Mouse (Mus musculus): ENCODE measurements at regions not wholly inside any gene's neighbourhood (a gene's known extent, or its start where the extent isn't known, plus 50 kb on each side); places are given as distances from the start of the nearest gene placed in this dataset.

DNA sequence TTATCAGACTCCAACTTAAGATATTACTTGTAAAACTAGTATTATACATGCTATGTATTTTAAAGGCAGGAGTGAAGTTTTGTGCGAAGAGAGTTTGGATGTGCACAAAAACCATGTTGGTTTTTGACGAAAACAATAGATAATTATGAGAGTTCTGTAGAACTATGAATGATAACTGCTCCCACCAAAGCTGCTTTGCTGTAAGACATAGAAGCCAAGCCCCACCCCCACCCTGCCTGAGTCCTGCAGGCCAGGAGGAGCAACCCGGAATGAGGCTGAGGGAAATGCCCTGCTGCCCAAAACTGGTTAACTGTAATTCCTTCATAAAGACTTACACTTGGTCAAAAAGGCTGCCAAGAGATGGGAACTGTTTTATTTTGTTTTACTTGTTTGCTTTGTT, 175.8 kb downstream of the Efnb2 start:
- no peak for DNase-seq (ENCODE audit: low read depth, low spot score)

DNA sequence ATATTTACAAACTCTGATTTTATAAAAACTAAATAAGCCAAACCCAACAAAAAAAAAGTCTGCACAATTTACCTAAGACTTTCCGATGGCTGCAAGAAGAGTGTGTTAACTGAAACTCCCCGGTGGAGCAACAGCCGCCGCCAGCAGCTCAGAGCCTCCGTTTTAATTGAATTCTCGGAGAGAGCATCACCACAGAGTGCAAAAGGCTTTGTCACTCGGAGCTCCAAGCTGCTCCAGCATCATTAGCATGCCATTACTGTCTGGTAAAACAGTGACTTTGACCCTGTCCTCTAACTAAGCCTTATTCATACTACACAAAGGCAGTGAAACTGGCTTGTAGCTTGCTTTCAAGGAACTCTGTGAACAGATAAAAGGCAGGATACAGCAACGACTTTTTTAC, 176.5 kb downstream of the Efnb2 start:
- DNase-seq (ENCODE audit: low read depth, low spot score) = peak; percentile 84

DNA sequence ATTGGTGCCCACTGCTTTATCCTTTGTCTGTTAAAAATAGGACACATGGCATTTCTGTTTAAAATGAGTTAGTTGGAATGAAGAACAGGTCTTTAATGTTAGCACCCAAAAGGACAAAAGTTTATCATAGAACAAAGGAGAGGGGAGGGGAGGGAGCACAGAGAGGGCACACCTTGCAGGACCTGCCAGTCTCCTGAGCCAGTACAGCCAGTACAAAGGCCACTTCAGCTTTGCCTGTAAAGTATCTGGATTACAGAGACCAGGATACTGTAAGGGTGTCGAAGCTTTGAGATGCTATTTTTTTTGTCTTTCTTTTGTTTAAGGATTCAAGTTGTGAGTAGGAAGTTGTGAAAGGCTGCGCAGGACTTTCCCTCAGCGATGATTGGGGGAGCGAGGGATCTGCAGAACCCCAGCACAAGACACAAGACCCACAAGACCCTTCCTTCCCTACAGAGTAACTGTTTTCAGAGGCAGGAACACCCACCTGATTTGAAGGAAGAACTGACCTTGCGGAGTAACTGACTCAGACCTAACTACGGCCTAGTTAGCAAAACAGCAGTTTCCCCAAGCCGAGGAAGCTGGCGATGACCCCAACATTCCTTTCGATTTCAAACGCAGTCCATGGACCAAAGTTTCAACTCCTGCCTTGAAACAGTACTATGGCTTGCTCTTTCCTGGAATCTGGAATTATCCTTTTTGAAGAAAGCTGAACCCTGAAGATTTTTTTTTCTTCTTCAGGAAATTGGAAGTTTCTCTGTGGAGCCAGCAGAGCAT, 178.1 kb downstream of the Efnb2 start:
- no peak for DNase-seq (ENCODE audit: low read depth, low spot score)

DNA sequence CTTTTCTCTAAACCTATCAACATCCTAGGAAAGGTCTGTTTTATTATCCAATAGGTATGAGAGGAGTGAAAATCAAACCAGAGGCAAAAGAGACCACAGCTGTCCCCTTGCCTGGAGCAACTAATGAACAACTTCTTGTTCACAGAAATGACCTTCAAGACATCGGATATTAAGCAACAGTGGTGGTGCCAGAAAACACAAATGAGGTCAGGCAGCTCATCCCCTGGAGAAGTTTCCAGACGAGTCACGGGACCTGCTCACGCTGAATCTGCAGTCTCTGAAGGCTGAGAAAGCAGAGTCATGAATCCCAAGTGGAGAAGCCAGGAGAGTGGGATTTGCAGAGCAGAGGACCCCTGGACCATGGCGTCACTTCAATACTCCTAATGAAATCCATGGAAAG, 183.6 kb downstream of the Efnb2 start:
- DNase-seq (ENCODE audit: low read depth, low spot score) = no peak

DNA sequence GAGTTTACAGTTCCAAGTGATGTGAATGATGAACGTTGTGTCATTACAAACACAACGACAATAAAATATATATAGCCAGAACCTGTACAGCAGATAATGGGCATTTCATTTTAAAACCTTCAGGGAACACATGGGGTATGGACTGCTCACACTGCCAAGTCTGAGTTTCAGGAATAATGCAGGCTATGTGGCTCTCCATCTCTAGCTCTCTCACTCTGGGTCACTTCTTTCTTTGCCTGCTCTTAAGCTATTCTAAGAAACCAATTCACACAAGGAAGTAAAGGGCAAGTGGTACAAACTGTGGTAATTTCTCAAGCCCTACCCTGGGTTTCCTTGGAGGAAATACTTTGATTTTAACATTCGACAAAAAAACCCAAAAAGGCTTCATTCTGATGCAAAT, 192.5 kb downstream of the Efnb2 start:
- no peak for DNase-seq (ENCODE audit: low read depth, low spot score)

DNA sequence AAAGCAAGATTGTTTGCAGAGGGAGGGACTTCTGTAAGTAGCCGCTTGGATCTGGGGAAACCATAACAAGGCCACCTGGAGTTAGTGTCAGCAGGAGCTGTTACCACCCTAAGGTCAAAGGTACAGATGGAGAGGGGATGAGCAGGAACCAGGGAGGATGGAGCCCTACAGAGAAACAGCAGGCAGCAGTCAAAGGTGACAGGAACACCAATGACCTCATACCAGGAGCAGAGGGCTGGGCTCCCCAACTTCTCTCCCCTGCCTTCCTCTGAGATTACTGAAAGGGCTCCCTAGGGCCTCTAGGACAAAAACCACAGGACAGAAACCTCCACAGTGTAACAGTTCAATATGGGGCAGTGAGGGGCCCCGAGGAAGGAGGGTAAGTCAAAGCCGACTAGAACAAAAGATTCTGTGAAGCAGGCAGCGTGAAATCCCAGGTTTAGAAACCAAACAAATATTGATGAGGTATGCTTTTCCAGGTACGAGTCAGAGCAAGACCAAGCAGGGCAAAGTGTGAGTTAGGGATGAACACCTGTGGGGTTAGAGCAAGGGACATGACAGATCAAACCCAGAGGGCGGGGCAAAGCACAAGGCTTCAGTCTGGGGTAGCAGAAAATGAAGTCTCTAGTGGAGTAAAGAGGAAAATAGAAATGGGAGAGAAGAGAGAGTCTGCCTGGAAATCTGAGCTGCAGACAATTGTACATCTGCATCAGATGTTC, 194.4 kb downstream of the Efnb2 start:
- peak; percentile 24 for DNase-seq (ENCODE audit: low read depth, low spot score)

DNA sequence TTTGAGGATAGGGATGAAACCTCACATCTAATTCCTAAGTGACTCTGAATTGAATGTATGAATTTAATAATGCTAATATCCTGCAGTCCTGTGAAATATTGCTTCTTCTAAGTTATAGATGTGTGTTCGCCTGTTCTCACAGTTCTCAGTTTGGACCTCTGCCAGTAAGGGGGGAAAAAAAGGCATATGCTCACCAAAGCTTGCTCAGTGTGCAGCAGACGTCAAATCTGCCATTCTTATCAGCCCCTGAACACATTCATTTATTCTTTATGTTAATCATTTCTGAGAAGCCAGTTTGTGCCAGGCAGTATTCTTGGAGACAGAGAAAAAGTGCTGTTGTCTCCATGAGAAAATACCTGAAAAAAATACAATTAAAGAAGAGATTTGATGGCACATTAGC, 198.6 kb downstream of the Efnb2 start:
- no peak for DNase-seq (ENCODE audit: low read depth, low spot score)

DNA sequence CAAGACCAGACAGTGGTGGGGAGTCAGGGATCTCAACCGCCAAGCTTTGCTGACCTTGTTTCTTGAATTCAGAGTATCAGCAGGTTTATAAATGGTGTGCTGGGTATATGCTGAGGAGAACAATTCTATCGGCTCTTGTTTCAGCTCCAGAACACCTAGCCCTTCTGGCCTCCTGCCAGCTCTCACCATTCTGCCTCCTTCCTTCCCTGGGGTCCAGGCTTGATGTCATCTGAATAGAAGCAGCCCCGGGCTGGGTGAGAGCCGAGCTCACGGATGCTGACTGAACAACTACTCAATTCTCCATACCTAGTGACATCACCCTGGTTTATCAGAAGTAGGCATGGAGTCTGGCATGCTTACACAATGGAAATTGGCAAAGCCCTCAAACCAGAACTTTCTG, 203.5 kb downstream of the Efnb2 start:
- no peak for DNase-seq (ENCODE audit: low read depth, low spot score)

DNA sequence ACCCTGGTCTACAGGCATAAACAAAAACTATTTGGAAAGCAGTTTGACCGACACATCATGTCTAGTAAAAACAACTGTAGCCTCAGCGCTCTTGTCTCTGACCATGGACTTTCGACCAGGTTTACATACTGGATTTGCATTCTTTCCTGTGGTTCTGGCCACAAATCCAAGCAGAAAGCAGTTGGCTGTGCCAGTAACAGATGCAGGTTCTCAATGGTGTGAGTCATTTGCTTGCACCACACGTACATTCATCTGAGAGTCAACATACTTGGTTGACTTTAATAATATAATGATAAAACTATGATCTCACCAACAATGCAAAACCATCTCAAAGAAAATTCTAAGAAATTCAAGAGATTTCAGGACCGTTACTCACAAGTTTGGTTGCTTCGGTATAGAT, 207.1 kb downstream of the Efnb2 start:
- no peak for DNase-seq (ENCODE audit: low read depth, low spot score)

DNA sequence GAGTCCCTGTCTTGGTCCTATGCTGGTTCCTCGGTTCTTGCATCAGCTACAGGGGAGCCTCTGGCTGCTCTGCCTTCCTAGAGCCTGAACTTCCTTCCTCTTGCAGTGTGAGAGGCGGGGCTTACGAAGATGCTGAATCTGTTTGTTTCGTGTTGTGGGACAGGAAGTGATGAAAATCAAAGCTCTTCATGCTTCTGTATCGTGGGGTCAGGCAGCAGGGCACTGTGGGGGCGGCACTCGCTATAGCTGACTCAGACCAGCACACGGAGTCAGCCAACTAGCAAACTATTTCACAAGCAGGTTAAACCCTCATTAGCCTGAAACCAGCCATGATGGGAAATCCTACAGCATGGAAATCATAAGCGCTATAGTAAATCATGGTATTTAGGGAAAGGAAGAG, 208.8 kb downstream of the Efnb2 start:
- DNase-seq (ENCODE audit: low read depth, low spot score) = no peak

DNA sequence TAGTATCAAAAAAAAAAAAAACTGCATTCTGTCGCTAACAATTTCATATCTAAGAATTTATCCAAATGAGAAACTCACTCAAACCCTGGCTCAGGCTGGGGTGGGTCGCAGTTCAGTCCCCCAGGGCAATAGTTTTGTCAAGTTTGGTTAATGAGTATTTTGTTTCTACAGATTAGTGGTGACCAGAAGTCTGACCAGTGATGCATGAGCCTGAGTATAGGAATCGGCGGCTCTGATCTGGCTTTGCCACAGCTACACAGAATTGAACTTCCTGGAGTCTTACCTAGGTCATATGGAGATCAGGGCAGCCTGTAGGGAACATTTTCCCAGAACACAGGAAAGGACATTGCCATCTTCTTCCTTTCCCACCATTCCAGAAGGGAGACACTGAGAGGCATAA, 212.1 kb downstream of the Efnb2 start:
- no peak for DNase-seq (ENCODE audit: low read depth, low spot score)

DNA sequence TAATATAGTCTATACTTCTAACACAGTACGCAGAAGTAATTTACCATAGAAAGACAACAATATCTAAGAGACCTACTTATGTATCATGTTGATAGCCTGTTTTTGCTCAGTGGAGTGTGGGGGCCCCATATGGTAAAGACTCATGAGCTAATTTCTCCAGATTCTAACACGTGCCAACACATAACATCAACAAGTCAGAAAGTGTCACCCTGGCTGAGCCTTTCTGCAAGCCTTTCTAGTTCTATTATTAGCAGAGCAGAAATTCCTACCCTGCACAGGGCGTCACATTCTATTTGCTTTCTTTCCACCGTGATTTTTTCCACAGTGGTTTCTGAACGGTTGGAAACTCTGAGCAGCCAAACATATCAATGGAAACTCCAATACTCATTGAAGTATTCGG, 219.5 kb downstream of the Efnb2 start:
- no peak for DNase-seq (ENCODE audit: low read depth, low spot score)

DNA sequence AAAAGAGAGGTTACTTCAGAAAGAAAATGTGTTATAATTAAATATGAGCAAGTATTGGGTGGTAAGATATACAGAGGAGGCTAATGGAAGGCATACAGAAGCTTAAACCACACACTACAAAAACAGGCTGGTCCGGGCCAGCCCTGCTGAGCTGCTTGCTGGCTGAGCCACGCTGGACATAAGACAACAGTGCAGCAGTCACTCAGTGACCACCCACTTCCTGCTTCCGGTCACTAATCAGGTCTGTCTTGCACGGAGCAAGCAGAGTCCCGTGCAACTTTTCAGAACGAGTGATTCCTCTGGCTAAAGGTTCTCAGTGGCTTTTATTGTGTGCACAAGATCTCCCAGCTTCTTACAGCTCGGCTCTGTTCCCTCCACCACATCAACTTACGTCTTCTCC, 220.1 kb downstream of the Efnb2 start:
- no peak for DNase-seq (ENCODE audit: low read depth, low spot score)

DNA sequence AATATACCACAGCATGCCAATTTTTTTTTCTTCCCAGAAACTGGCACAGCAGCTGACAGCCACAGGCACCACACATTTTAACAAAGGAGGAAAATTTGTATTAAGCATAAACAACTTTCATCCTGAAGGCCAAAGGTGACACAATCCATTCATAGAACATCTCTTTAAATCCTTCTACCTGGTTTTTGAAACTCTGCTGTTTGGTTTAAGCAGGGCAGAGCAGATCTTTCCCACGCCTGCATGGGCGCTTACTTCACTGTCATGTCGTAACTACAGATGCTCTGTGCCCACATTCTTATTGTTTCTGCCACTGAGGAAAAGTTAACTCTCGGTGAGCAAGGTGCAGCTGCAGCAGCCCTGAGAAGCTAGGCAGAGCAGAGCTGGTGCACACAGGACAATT, 234.8 kb downstream of the Efnb2 start:
- no peak for DNase-seq (ENCODE audit: low read depth, low spot score)

DNA sequence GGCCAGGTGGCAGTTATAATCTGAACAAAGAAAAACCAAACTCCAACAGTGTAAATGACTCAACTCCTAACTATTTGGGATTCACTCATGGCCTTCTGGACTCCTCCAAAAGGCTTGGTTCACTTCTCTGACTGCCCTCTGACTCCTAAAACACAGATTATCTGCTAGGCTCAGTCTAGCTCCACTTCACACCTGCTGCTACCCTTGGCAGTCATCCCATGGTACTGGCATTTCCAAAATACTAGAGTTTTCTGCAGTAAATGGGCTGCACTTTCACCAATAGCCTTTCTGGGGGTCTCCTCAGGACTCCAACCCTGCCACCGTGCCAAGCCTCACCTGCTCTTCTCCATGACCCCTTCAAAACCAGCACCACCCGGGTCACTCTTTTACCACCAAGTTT, 237.6 kb downstream of the Efnb2 start:
- no peak for DNase-seq (ENCODE audit: low read depth, low spot score)

DNA sequence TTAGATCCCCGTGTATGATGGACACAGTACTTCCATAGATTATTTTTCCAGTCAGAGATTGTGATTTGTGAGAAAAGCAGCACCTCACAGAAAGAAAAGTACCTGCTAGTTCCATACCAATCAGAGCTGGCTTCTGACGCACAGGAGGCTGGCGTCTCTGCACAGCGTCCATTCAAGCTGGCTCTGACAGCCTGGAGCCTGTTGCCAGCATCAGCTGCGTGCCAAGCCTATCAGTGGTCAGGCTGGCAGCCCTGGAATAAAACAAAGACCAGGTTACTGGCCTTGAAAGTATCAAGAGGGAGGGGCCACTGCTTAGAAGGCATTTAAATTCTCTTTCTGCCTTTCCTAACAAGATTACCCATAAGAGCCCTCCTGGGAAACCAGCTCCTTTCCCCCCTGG, 239.3 kb downstream of the Efnb2 start:
- DNase-seq (ENCODE audit: low read depth, low spot score) = no peak

DNA sequence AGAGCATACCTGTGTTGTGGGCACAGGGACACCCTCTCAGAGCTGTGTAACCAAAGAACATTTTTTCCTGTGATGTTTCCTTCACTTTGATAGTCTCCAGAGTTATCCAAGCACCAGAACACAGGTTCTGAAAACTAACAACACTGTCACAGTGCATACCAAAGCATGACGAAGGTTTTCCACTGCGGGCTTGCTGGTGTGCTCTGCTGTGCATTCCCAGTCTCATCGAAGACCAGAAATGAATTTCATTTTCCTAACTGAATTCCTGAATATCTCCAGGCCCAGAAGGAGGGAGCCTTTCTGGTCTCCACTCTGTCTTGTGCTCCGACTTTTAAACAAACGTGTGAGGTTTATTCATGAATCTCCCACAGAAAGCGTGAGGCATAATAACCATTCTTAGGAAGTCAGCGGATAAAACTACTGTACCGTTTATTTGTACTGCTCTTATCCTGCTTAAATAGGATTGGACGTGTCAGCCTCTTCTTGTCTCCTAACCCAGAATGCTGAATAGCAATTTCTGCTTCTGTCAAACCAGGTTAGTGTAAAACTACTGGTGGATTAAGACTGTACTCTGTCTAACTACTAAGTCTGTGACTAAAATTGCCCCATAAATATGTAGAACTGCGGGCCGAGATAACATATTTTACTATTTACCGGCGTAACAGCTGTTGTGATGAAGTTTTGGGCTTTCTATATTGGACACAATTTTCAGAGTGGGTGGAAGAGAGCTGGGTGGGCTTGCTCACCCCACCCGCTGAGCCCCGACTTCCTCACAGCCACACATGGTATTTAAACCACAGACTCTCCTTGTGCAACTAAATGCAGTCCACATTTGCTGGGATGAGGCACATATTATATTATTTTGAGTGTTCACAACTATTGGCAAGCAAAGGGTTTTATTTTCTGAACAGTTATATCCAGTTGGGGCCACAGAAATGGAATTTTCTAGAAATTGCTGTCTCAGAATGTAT, 241.4 kb downstream of the Efnb2 start:
- no peak for DNase-seq (ENCODE audit: low read depth, low spot score)

DNA sequence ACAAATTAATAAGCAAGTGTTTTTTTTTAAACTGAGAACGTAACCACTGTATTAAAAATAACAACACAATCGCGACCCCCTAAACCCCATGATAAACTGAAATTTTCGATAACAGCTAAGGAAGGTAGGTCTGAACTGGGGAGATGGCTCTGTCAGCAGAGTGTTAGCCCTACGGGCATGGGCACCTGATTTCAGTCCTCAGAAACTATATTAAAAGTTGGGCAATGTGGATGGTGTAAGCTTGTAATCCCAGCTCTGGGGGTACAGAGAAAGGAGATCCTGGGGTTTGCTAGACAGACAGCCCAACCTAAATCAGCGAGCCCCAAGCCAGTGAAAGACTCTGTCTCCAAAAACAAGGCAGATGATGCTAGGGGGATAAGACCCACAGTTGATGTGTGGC, 242.1 kb downstream of the Efnb2 start:
- no peak for DNase-seq (ENCODE audit: low read depth, low spot score)

DNA sequence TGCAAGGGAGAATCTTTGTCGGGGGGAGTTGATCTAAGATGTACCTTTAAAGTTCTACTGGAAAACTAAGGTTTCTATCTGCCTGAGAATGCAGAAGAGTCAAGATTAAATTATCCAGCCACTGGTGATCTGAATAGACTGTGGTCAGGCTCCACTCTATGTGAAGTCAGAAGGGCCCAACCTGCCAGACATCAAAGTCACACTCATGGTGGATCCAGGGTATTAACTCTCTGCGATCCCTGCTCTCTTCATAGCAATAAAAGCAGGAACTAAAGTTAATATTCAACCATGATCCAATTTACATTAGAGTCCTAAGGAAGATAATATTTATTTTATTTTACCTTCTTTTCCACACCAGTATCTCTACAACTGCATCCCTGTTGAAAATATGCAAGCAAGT, 242.5 kb downstream of the Efnb2 start:
- DNase-seq (ENCODE audit: low read depth, low spot score) = no peak

DNA sequence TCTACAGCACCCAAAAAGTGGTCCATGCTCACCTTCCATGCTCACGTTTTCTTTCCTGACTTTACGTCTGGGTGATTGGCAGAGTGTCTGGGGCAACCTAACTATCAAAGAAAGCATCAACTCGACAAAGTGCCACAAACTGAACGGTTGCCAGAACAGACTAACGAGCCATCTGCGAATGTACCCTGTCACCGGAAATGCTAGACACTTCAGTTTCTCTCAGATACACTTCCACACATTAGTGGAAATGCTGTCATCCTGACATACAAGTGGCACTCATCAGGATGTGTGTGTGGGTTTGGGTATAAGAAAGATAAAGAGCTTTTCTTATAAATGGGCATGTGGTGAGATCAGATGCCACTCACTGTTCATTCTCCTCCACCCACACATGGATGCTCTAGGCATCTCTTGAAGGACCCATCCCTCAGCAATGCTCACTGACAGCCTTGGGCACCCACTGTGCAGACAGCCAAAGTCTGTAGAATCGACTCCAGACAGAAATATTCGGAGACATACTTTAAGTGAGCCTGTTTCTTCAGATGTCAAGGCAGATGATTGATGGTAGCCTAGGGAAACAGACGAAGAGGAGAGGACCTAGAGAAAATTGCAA, 244.8 kb downstream of the Efnb2 start:
- no peak for DNase-seq (ENCODE audit: low read depth, low spot score)

DNA sequence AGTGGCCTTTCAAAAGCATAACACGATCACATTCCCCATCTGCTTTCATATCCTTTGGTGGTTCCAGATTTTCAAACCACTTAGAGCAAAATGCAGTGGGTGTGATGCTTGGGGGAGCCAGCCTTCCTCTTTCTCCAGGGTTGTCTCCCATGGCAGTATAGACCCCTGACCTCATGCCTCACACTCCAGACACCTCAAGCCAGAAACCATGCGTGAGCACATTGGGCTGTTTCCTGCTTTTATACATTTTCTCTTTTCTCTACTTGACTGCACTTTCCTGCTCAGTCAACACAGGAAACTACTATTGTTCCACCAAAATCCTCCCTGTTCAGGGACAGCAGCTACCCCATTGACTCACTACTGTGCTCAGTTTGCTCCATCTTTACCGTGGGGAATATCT, 253.7 kb downstream of the Efnb2 start:
- DNase-seq (ENCODE audit: low read depth, low spot score) = no peak

DNA sequence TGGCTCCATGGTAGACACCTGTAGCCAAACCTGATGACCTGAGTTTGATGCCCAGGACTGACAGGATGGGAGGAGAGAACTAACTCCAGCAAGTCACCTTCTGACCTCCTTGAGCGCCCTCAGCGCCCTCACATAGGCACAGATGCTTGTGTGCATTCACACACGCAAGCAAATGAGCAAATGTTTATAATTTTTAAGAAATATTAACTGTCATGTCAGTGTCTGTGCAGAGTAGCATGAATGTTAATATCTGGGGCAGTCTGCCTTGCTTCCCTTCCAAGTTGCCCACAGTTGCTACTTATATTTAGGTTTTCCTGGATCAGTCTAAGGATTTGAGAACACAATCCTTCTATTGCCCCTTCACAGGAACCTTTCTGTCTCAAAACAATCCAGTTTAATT, 257.6 kb downstream of the Efnb2 start:
- no peak for DNase-seq (ENCODE audit: low read depth, low spot score)
